Mouse (Mus musculus) midbrain, embryonic 10.5 days (tissue): ENCODE results near the gene Fam90a1a. TPM values are rescaled to one million over a fixed set of nuclear protein-coding genes. Genes with fewer than 3 reads are reported as not detected.

Experiments
- DNase-seq: peaks from one replicate; pipeline ENCODE4 v3.0.0-alpha.2; 2017; ENCODE audit warnings: low spot score
- H3K27ac ChIP-seq: fragments of 300-500 bp; sonication (generic); replicated peaks from 2 replicates; pipeline ENCODE4 v1.5.1; 2016; ENCODE audit warnings: mild to moderate bottlenecking
- H3K27me3 ChIP-seq: fragments of 300-500 bp; sonication (generic); 2 replicates; pipeline ENCODE4 v1.6.1; 2016; ENCODE audit warnings: low read depth, mild to moderate bottlenecking; ENCODE audit not compliant: poor library complexity, severe bottlenecking
- H3K36me3 ChIP-seq: fragments of 300-500 bp; sonication (generic); 2 replicates; pipeline ENCODE4 v1.6.1; 2016; ENCODE audit warnings: mild to moderate bottlenecking, moderate library complexity
- H3K4me1 ChIP-seq: fragments of 300-500 bp; sonication (generic); 2 replicates; pipeline ENCODE4 v1.6.1; 2016
- H3K4me3 ChIP-seq: fragments of 300-500 bp; sonication (generic); 2 replicates; pipeline ENCODE4 v1.5.1; 2016; ENCODE audit warnings: mild to moderate bottlenecking, moderate library complexity
- H3K9me3 ChIP-seq: fragments of 300-500 bp; sonication (generic); replicated peaks from 2 replicates; pipeline ENCODE4 v1.6.1; 2016; ENCODE audit warnings: mild to moderate bottlenecking
- WGBS: fragments of 180-500 bp; shearing (Covaris S2); methylation state at CpG from one replicate; pipeline ENCODE4 v1.1.7; 2016; 5-methylcytosine and 5-hydroxymethylcytosine counted together
- polyA plus RNA-seq: library from polyadenylated mRNA; unstranded; fragments of >200 nt; fragmentation: Nextera tagmentation; extraction: Ambion mirVana; gene quantifications from 2 replicates; pipeline ENCODE4 v1.2.1, GENCODE M21; 2016

Fam90a1a gene
- polyA plus RNA-seq, 1 experiment from 2014 or later, result not detected

DNA sequence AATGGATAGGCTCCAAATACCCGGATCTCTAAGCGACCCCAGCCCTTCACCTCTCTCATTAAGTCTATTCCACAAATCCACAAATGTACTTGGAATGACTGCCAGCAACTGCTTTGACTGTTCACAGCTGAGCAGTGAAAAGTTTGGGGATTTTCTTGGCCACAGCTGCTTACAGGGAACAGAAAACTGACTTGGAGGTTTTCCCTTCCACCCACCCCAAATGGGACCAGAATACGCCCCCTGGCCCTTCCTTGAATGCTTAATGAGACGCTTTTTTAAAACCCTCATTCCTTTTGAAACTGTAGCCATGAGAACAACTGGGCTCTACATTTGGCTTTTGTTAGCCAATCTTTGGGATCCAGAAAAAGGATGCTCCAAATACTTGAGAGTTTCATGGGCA is 19.7 kb downstream of the Fam90a1a start:
- no peaks in the 10 kb centered on the region for H3K9me3 ChIP-seq
- no peak for DNase-seq
- no peaks in the 10 kb centered on the region for H3K4me1 ChIP-seq
- H3K36me3 ChIP-seq, result no peaks in the 10 kb centered on the region
- WGBS, result 62% methylated on average over 4 of the region's 4 CpGs
- H3K27ac ChIP-seq, result no peak overlapping the region
- no peaks in the 10 kb centered on the region for H3K27me3 ChIP-seq
- no peak overlapping the region for H3K4me3 ChIP-seq

DNA sequence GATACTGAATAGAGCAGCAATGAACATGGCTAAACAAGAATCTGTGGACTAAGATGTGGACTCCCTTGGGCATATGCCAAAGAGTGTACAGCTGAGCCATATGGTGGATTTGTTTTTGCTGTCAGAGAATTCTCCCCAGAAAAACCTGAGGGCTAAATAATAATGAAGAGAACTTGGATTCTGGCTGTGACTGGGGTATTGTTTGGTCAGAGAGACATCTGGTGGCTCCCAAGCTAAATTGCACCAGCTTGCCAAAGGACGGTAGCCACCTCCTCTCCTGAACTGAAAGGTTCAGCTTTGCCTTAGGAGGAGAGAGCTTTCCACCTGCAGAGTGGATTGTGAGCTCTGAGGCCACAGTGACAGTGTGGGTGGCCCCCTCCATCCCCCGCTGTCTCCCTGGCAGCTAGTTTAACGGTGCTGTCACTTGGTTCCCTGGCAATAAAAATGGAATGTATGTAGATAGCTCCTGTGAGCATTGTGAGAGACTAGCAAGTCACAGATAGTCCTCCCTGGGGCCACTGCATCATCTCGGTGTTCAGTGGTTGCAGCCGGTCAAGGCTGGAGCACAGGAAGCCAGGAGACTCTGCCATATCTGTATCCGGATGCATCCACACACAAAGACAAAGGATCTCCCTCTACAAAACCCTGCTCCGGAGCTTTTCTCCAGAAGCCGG is 23.3 kb downstream of the Fam90a1a start:
- Histone ChIP-seq H3K4me3 (no peak overlapping the region), H3K27me3 (no peaks in the 10 kb centered on the region), H3K9me3 (no peaks in the 10 kb centered on the region), H3K27ac (no peak overlapping the region), H3K36me3 (no peaks in the 10 kb centered on the region), H3K4me1 (no peaks in the 10 kb centered on the region)
- 66% methylated on average over 8 of the region's 8 CpGs for WGBS
- DNase-seq, result no peak

DNA sequence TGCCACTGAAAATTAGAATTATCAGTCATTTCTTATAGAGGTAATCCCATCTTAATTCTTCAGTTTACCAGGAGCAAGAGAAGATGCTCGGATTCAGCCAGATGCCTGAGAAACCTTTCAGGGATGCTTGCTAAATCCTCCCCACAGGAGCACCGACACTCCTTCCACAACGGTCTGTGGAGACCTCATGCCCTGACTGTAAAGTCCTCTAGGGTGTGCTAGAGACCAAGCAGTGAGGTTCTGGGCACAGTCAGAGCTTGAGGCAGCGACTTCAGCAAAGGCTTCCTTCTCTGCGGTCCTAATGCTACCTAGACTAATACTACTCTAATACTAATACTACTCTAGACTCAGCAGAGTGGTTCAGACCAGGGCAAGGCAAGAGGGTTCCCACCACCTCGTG is 33.7 kb downstream of the Fam90a1a start:
- H3K27ac ChIP-seq, result no peak overlapping the region
- H3K36me3 ChIP-seq, result no peaks in the 10 kb centered on the region
- H3K27me3 ChIP-seq, result no peaks in the 10 kb centered on the region
- H3K9me3 ChIP-seq, result no peaks in the 10 kb centered on the region
- H3K4me3 ChIP-seq, result no peak overlapping the region
- 28% methylated on average over 6 of the region's 6 CpGs for WGBS
- DNase-seq, result peak; percentile 43
- no peaks in the 10 kb centered on the region for H3K4me1 ChIP-seq

DNA sequence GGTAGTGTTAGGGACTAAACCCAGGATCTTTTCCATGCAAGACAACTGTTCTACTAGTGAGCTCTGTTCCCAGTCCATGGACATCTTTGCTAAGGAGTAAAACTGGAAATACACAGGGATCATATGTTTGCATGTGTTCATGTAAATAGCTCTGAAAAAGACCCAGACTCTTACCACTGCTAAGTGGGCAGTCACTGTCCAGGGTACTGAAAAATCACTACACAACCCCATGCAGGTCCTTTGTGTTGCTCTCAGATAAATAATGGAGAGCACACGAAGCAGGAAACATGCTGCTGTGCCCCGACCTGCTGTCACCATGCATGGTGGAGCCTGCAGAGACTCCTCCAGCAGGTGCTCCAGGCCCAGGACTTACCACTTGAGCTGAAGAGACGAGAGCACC is 36.7 kb downstream of the Fam90a1a start:
- Histone ChIP-seq H3K36me3 (no peaks in the 10 kb centered on the region), H3K27ac (no peak overlapping the region), H3K4me3 (no peak overlapping the region), H3K27me3 (no peaks in the 10 kb centered on the region), H3K9me3 (no peaks in the 10 kb centered on the region), H3K4me1 (no peaks in the 10 kb centered on the region)
- no peak for DNase-seq
- WGBS, result 62% methylated on average over 3 of the region's 3 CpGs

DNA sequence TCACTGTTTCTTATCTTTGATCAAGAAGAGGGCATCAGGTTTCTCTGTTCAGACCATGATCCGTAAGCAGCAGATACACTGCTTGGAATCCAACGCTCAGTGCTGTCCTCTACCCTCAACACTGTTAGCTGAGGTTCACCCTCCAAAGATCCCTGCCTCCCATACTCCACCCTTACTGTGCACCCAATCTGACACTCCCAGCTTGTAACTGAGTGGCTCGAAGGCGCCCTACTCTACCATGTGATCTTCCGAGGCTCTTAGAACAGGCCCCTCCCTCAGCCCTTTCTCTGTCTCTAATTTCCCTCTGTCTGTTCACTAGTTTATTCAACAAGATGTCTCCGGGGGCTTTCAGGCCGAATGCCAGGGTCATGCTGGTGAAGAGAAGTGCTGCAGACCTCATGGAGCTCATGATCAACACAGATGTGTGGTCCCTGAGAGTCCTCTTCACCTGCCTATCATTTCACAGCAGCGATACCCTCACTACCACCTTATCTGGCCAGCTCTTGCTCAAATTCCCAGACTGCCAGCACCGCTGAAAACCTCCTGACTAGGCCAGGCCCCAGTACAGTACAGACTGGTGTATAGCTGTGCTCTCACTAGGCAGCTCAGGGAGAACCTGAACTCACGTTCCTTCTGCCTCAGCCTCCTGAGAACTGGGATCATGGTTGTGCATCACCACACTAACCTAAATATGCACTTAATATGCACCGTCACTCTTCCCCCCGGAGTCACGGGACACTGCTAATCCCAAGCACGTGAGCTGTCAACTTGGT is 46.4 kb downstream of the Fam90a1a start:
- no peaks in the 10 kb centered on the region for H3K4me1 ChIP-seq

DNA sequence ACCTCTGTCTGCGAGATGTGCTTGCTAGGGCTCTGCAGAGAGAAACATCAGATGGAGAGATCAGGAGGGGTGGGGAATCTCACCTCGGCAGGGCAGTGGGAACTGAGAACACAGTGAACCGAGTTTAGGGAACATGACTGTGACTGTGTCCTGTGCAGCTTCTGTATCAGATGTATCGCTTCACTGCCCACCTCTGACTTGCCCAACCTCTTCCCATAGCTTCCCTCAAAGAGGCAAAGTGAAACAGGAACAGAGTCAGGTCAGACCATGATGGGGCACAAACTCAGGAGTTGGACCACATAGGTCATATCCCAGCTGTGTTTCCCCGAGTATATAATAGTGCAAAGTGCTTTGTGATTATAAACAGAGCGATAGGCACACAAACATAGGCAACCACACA is 47.9 kb downstream of the Fam90a1a start:
- 84% methylated on average over 6 of the region's 6 CpGs for WGBS
- no peak for DNase-seq
- H3K4me3 ChIP-seq, result no peak overlapping the region
- no peaks in the 10 kb centered on the region for H3K27me3 ChIP-seq
- no peaks in the 10 kb centered on the region for H3K4me1 ChIP-seq
- no peak overlapping the region for H3K27ac ChIP-seq
- H3K36me3 ChIP-seq, result no peaks in the 10 kb centered on the region
- no peaks in the 10 kb centered on the region for H3K9me3 ChIP-seq

More for the DNA sequence above, 46.4 kb downstream of the Fam90a1a start:
- H3K36me3 ChIP-seq, result no peaks in the 10 kb centered on the region
- H3K4me3 ChIP-seq, result no peak overlapping the region
- 87% methylated on average over 14 of the region's 14 CpGs for WGBS
- no peaks in the 10 kb centered on the region for H3K9me3 ChIP-seq
- no peak overlapping the region for H3K27ac ChIP-seq
- DNase-seq, result no peak
- H3K27me3 ChIP-seq, result no peaks in the 10 kb centered on the region

DNA sequence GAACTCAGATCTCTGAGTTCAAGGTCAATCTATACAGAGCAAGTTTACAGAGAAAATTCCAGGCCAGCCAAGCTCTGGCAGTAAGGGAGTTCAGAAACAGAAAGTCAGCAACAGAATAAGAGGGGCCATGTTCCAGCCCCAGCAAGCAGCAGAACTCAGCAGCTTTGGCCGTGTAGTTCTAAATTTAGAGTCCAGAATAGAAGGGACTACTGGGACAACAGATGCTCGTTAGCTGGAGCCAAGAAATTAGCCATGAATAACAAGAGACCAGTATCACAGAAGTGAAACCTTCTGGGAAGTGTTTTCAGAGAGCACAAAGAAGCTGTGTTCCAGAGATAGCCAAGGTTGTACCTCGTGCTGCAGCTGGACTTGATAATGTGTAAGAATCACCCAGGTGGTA is 50.9 kb downstream of the Fam90a1a start:
- Histone ChIP-seq H3K27me3 (no peaks in the 10 kb centered on the region), H3K4me1 (no peaks in the 10 kb centered on the region), H3K4me3 (no peak overlapping the region), H3K9me3 (no peaks in the 10 kb centered on the region), H3K27ac (no peak overlapping the region), H3K36me3 (no peaks in the 10 kb centered on the region)
- no peak for DNase-seq
- whole genome bisulfite sequencing, result 78% methylated on average over 3 of the region's 3 CpGs

DNA sequence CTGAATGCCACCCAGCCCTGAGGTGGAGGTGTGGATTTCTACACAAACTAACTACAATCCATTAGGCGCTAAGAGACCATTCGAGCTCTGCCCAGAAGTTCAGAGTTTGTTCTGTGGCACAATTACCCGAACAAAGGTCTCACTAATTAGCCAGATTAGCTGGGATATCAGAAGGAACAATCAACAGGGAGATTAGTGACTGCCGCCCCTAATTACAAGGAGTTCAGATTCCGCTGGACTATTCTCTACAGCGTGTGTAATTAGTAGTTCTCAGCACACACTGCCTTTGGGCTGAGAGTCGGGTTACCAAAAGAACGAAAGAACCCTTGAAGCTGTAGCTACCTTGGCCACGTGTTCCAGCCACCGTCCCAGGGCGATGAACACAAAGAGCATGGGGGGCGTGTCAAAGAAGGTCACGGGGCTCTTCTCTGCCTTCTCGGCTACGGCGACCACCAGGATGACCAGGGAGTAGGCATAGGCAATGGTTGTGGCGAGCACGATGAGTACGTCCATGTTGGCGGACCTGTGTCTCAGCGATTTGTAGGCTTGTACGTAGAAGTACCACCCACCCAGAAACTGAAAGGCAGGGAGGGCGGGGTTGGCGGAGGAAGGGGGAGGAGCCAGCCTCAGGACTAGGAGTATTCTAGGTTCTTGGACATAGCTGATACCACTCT is 54.7 kb downstream of the Fam90a1a start:
- no peaks in the 10 kb centered on the region for H3K9me3 ChIP-seq
- peak overlapping the region; percentile 2; the same call in 1 of the 2 replicates for H3K4me3 ChIP-seq
- H3K27ac ChIP-seq, result no peak overlapping the region
- H3K36me3 ChIP-seq, result no peaks in the 10 kb centered on the region
- no peak for DNase-seq
- H3K27me3 ChIP-seq, result 0 out of 2 replicates have a peak, but pooled peaks cover 4% of the 10 kb centered on the region
- H3K4me1 ChIP-seq, result no peaks in the 10 kb centered on the region
- WGBS, result 71% methylated on average over 24 of the region's 24 CpGs

Other genes starting within 250 kb of the Fam90a1a start
- gene Defa24, start 224.2 kb upstream of the Fam90a1a start, polyA plus RNA-seq, result not detected in 2 replicates
- not detected in 2 replicates for gene Defb50, start 135.2 kb upstream of the Fam90a1a start, polyA plus RNA-seq
- gene Defb2, start 118.8 kb upstream of the Fam90a1a start, polyA plus RNA-seq, result not detected in 2 replicates
- gene Defb10, start 99.8 kb upstream of the Fam90a1a start, polyA plus RNA-seq, result not detected in 2 replicates
- gene Defb9, start 73.3 kb upstream of the Fam90a1a start, polyA plus RNA-seq, result not detected in 2 replicates
- not detected in 2 replicates for gene Defb11, start 52.3 kb upstream of the Fam90a1a start, polyA plus RNA-seq
- gene Defb15, start 26.0 kb upstream of the Fam90a1a start, polyA plus RNA-seq, result not detected in 2 replicates
- gene Defb35, start 20.4 kb upstream of the Fam90a1a start, polyA plus RNA-seq, result not detected in 2 replicates
- not detected in 2 replicates for gene Defb13, start 12.0 kb upstream of the Fam90a1a start, polyA plus RNA-seq
- gene Ccdc70, start 11.1 kb downstream of the Fam90a1a start, polyA plus RNA-seq, result not detected in 2 replicates
- 2.4 and 2.6 TPM in 2 replicates for gene Atp7b, start 101.6 kb downstream of the Fam90a1a start, polyA plus RNA-seq
- gene Alg11, start 102.0 kb downstream of the Fam90a1a start, polyA plus RNA-seq, result 39.4 and 41.0 TPM in 2 replicates
- 0.06 and 0.07 TPM in 2 replicates for gene Nek5, start 166.3 kb downstream of the Fam90a1a start, polyA plus RNA-seq
- gene Nek3, start 207.7 kb downstream of the Fam90a1a start, polyA plus RNA-seq, result 7.7 and 8.2 TPM in 2 replicates
- 60.3 and 61.3 TPM in 2 replicates for gene Ckap2, start 227.1 kb downstream of the Fam90a1a start, polyA plus RNA-seq
- gene Vps36, start 234.1 kb downstream of the Fam90a1a start, polyA plus RNA-seq, result 42.3 and 42.6 TPM in 2 replicates